Mouse (Mus musculus): ENCODE data around the gene Snap91. TPM values are rescaled to one million over a fixed set of nuclear protein-coding genes. Genes with fewer than 3 reads are reported as not detected.

The Snap91 gene
- polyA plus RNA-seq, 1 experiment from 2014 or later = 4.7 TPM

GRCm38 (mm10) chr9:86869586-86870338, 10.7 kb downstream of the Snap91 start:
- H3K4me2 ChIP-seq (ENCODE audit: low read depth, low read length) = no peak overlapping the region
- ATAC-seq = no peak
- no peak overlapping the region for H3K27ac ChIP-seq (ENCODE audit: low read length)
- H3K36me3 ChIP-seq (ENCODE audit: control insufficient read depth, insufficient read depth, low read length) = no peaks in the 10 kb centered on the region
- no peak overlapping the region for H3K9ac ChIP-seq (ENCODE audit: low read depth, low read length)
- WGBS = 54% methylated on average over 11 of the region's 11 CpGs
- H3K4me3 ChIP-seq (ENCODE audit: low read length) = no peak overlapping the region
- H3K9me3 ChIP-seq (ENCODE audit: control insufficient read depth, low read length) = no peaks in the 10 kb centered on the region
- H3K27me3 ChIP-seq (replicated peaks; ENCODE audit: control insufficient read depth, insufficient read depth, low read length) = no peaks in the 10 kb centered on the region
- no peaks in the 10 kb centered on the region for H3K4me1 ChIP-seq (ENCODE audit: control insufficient read depth, insufficient read depth, low read length)

- H3K36me3 ChIP-seq (ENCODE audit: control insufficient read depth, insufficient read depth, low read length) = no peaks in the 10 kb centered on the region
- H3K4me3 ChIP-seq (ENCODE audit: low read length) = no peak overlapping the region
- H3K4me2 ChIP-seq (ENCODE audit: low read depth, low read length) = no peak overlapping the region
- H3K4me1 ChIP-seq (ENCODE audit: control insufficient read depth, insufficient read depth, low read length) = no peaks in the 10 kb centered on the region
- ATAC-seq = no peak
- H3K27ac ChIP-seq (ENCODE audit: low read length) = no peak overlapping the region
- no peak overlapping the region for H3K9ac ChIP-seq (ENCODE audit: low read depth, low read length)
- WGBS = 76% methylated on average over 4 of the region's 4 CpGs
- H3K9me3 ChIP-seq (ENCODE audit: control insufficient read depth, low read length) = no peaks in the 10 kb centered on the region
- no peaks in the 10 kb centered on the region for H3K27me3 ChIP-seq (replicated peaks; ENCODE audit: control insufficient read depth, insufficient read depth, low read length)
These were observed 22.4 kb downstream of the Snap91 start for GRCm38 (mm10) chr9:86858101-86858500.

GRCm38 (mm10) chr9:86857626-86858025, 22.8 kb downstream of the Snap91 start:
- H3K9me3 ChIP-seq (ENCODE audit: control insufficient read depth, low read length) = no peaks in the 10 kb centered on the region
- 88% methylated on average over 2 of the region's 2 CpGs for WGBS
- no peak overlapping the region for H3K27ac ChIP-seq (ENCODE audit: low read length)
- ATAC-seq = no peak
- H3K4me2 ChIP-seq (ENCODE audit: low read depth, low read length) = no peak overlapping the region
- no peaks in the 10 kb centered on the region for H3K27me3 ChIP-seq (replicated peaks; ENCODE audit: control insufficient read depth, insufficient read depth, low read length)
- no peak overlapping the region for H3K9ac ChIP-seq (ENCODE audit: low read depth, low read length)
- no peak overlapping the region for H3K4me3 ChIP-seq (ENCODE audit: low read length)
- no peaks in the 10 kb centered on the region for H3K4me1 ChIP-seq (ENCODE audit: control insufficient read depth, insufficient read depth, low read length)
- no peaks in the 10 kb centered on the region for H3K36me3 ChIP-seq (ENCODE audit: control insufficient read depth, insufficient read depth, low read length)

GRCm38 (mm10) chr9:86852861-86853260, 27.6 kb downstream of the Snap91 start:
- Histone ChIP-seq H3K27me3 (replicated peaks; ENCODE audit: control insufficient read depth, insufficient read depth, low read length) (no peaks in the 10 kb centered on the region), H3K9me3 (ENCODE audit: control insufficient read depth, low read length) (no peaks in the 10 kb centered on the region), H3K4me3 (ENCODE audit: low read length) (no peak overlapping the region), H3K4me2 (ENCODE audit: low read depth, low read length) (no peak overlapping the region), H3K36me3 (ENCODE audit: control insufficient read depth, insufficient read depth, low read length) (no peaks in the 10 kb centered on the region), H3K4me1 (ENCODE audit: control insufficient read depth, insufficient read depth, low read length) (no peaks in the 10 kb centered on the region), H3K9ac (ENCODE audit: low read depth, low read length) (no peak overlapping the region), H3K27ac (ENCODE audit: low read length) (no peak overlapping the region)
- ATAC-seq = no peak
- 95% methylated on average over 3 of the region's 3 CpGs for WGBS

- H3K4me1 ChIP-seq (ENCODE audit: control insufficient read depth, insufficient read depth, low read length) = no peaks in the 10 kb centered on the region
- WGBS = 84% methylated on average over 5 of the region's 5 CpGs
- H3K4me2 ChIP-seq (ENCODE audit: low read depth, low read length) = no peak overlapping the region
- H3K27me3 ChIP-seq (replicated peaks; ENCODE audit: control insufficient read depth, insufficient read depth, low read length) = no peaks in the 10 kb centered on the region
- no peak overlapping the region for H3K27ac ChIP-seq (ENCODE audit: low read length)
- no peaks in the 10 kb centered on the region for H3K9me3 ChIP-seq (ENCODE audit: control insufficient read depth, low read length)
- H3K36me3 ChIP-seq (ENCODE audit: control insufficient read depth, insufficient read depth, low read length) = no peaks in the 10 kb centered on the region
- no peak overlapping the region for H3K9ac ChIP-seq (ENCODE audit: low read depth, low read length)
- H3K4me3 ChIP-seq (ENCODE audit: low read length) = no peak overlapping the region
- no peak for ATAC-seq
These were observed 28.8 kb downstream of the Snap91 start for GRCm38 (mm10) chr9:86851689-86852088.

GRCm38 (mm10) chr9:86850452-86851207, 29.8 kb downstream of the Snap91 start:
- ATAC-seq = no peak
- H3K4me2 ChIP-seq (ENCODE audit: low read depth, low read length) = no peak overlapping the region
- no peaks in the 10 kb centered on the region for H3K27me3 ChIP-seq (replicated peaks; ENCODE audit: control insufficient read depth, insufficient read depth, low read length)
- no peaks in the 10 kb centered on the region for H3K36me3 ChIP-seq (ENCODE audit: control insufficient read depth, insufficient read depth, low read length)
- H3K4me1 ChIP-seq (ENCODE audit: control insufficient read depth, insufficient read depth, low read length) = no peaks in the 10 kb centered on the region
- WGBS = 80% methylated on average over 3 of the region's 3 CpGs
- H3K9me3 ChIP-seq (ENCODE audit: control insufficient read depth, low read length) = no peaks in the 10 kb centered on the region
- H3K4me3 ChIP-seq (ENCODE audit: low read length) = no peak overlapping the region
- H3K27ac ChIP-seq (ENCODE audit: low read length) = no peak overlapping the region
- H3K9ac ChIP-seq (ENCODE audit: low read depth, low read length) = no peak overlapping the region

GRCm38 (mm10) chr9:86843747-86844353, 36.6 kb downstream of the Snap91 start:
- Histone ChIP-seq H3K9me3 (ENCODE audit: control insufficient read depth, low read length) (no peaks in the 10 kb centered on the region), H3K4me3 (ENCODE audit: low read length) (no peak overlapping the region), H3K27ac (ENCODE audit: low read length) (no peak overlapping the region), H3K9ac (ENCODE audit: low read depth, low read length) (no peak overlapping the region), H3K27me3 (replicated peaks; ENCODE audit: control insufficient read depth, insufficient read depth, low read length) (no peaks in the 10 kb centered on the region), H3K4me1 (ENCODE audit: control insufficient read depth, insufficient read depth, low read length) (no peaks in the 10 kb centered on the region), H3K4me2 (ENCODE audit: low read depth, low read length) (no peak overlapping the region), H3K36me3 (ENCODE audit: control insufficient read depth, insufficient read depth, low read length) (no peaks in the 10 kb centered on the region)
- no peak for ATAC-seq
- 62% methylated on average over 5 of the region's 5 CpGs for whole genome bisulfite sequencing

GRCm38 (mm10) chr9:86829792-86830191, 50.7 kb downstream of the Snap91 start:
- WGBS = 77% methylated on average over 2 of the region's 2 CpGs
- no peak overlapping the region for H3K9ac ChIP-seq (ENCODE audit: low read depth, low read length)
- no peaks in the 10 kb centered on the region for H3K36me3 ChIP-seq (ENCODE audit: control insufficient read depth, insufficient read depth, low read length)
- H3K4me2 ChIP-seq (ENCODE audit: low read depth, low read length) = no peak overlapping the region
- no peak for ATAC-seq
- no peaks in the 10 kb centered on the region for H3K4me1 ChIP-seq (ENCODE audit: control insufficient read depth, insufficient read depth, low read length)
- H3K27me3 ChIP-seq (replicated peaks; ENCODE audit: control insufficient read depth, insufficient read depth, low read length) = no peaks in the 10 kb centered on the region
- H3K27ac ChIP-seq (ENCODE audit: low read length) = no peak overlapping the region
- no peaks in the 10 kb centered on the region for H3K9me3 ChIP-seq (ENCODE audit: control insufficient read depth, low read length)
- H3K4me3 ChIP-seq (ENCODE audit: low read length) = no peak overlapping the region

- Histone ChIP-seq H3K4me1 (ENCODE audit: control insufficient read depth, insufficient read depth, low read length) (no peaks in the 10 kb centered on the region), H3K27me3 (replicated peaks; ENCODE audit: control insufficient read depth, insufficient read depth, low read length) (no peaks in the 10 kb centered on the region), H3K4me3 (ENCODE audit: low read length) (no peak overlapping the region), H3K27ac (ENCODE audit: low read length) (no peak overlapping the region), H3K36me3 (ENCODE audit: control insufficient read depth, insufficient read depth, low read length) (no peaks in the 10 kb centered on the region), H3K4me2 (ENCODE audit: low read depth, low read length) (no peak overlapping the region), H3K9ac (ENCODE audit: low read depth, low read length) (no peak overlapping the region), H3K9me3 (ENCODE audit: control insufficient read depth, low read length) (no peaks in the 10 kb centered on the region)
- no peak for ATAC-seq
- 65% methylated on average over 8 of the region's 8 CpGs for WGBS
These were observed 51.4 kb downstream of the Snap91 start for GRCm38 (mm10) chr9:86829034-86829433.

All from intestine, embryonic 16.5 days (tissue).